Mouse (Mus musculus): ENCODE data around the gene Rpl37a.
A peak's percentile ranks its signal among the peaks of the same experiment; 100 is the strongest.

Gene Rpl37a

DNA sequence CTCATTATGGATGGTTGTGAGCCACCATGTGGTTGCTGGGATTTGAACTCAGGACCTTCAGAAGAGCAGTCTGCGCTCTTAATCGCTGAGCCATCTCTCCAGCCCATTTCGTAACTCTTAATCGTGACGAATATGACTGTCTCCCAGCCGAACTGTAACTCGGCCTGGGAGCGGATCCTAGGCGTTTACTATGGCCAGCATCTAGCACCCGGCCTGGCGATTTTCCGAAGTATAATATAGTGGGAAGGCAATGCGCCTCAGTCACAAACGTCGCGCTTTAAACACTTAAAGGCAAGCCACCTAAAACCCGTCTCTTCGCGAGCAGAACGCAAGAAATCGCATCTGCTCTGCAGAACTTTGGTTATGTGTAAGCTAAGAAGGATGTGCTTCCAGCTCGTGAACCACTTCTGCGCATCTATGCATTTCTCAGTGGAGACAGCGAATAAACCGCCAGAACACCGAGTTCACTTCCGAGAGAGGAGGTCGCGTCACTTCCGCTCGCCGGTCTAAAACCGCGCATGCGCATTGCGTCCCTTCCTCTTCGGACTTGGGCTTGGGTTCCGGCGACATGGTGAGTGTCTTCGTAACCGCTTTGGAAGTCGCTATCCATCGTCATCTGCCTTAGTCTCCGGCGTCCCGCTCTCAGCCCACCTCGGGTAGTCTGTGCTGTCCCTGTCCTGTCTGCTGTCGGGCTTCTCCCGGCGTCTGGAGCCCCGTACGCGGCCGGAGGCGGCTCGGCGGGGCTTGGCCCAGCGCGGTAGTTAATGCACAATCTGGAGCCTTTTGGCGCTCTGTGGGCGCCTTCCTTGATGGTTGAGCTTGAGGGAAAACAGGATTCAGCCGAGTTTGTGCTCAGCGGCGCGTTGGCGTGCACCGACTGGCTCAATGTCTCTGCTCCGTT is at the start of gene Rpl37a:
TSS of gene Rpl37a (plus strand) at position 538 of the 901 bp plus-strand sequence.
- DNase-seq: peak; percentile 94

DNA sequence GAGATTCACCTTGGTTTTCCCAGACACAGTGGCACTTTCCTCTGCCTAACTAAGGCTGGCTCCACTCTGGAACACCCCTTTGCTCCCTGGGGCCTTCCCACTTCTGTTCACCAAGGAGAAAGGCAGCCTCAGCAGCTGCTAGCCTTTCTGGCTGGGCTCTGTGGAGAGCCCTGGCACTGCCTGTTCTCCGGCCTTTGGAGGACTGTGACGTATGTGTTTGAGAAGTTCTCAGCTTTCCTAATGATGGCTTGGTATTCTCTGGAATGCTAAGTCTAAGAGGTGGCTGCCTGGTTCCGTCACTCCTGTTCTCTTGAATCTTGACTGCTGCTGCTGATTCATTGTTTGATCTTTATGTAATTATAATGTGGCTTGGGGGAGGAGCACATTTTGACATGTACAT is 38.0 kb upstream of the Rpl37a start:
- no peak for DNase-seq

- no peak for DNase-seq
Measured at GRCm38 (mm10) chr1:72696256-72696655, 14.8 kb upstream of the Rpl37a start.

- no peak for DNase-seq
Measured at GRCm38 (mm10) chr1:72698651-72699050, 12.4 kb upstream of the Rpl37a start.

GRCm38 (mm10) chr1:72700479-72700878 is 10.6 kb upstream of the Rpl37a start, which contains the start of gene Ankar:
TSS of gene Ankar (minus strand) at chr1:72700579.
- DNase-seq: no peak

GRCm38 (mm10) chr1:72707525-72707924 is 3.6 kb upstream of the Rpl37a start:
- DNase-seq: no peak

- DNase-seq: no peak
Measured at GRCm38 (mm10) chr1:72711684-72712083, 594 bp downstream of the Rpl37a start.

- DNase-seq: no peak
Measured at GRCm38 (mm10) chr1:72714547-72714946, 3.5 kb downstream of the Rpl37a start.

GRCm38 (mm10) chr1:72715065-72715464 is 4.0 kb downstream of the Rpl37a start:
- no peak for DNase-seq

DNA sequence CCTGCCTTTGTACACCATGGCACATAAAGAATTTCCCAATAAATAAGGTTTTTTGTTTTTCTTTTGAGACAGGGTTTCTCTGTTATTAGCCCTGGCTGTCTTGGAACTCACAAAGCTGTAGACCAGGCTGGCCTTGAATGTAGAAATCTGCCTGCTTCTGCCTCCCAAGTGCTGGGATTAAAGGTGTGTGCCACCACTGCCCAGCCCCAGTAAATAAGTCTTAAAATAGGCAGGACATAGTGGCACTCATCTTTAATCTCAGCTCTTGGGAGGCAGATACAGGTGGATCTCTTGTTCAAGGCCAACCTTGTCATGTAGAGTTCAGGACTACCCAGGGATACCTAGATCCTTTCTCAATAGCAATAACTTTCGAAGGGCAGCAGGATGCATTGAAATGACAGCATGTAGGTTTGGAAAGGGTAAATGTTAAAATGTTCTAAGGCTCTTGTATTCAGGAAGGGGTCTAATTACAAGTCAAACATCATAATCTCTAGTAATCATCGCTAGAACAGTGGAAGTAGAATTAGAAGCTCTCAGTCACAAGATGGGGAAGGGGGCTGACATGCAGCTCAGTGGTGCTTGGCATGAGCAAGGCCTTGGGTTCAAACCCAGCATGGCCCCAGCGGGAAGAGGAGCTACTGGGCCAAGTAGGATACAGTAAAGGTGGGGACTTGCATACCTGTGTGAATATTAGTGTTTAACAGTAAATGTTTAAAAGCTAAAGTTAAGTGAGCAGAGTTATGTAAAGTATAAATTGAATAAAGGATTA is 4.7 kb downstream of the Rpl37a start:
- no peak for DNase-seq

GRCm38 (mm10) chr1:72716421-72716820 is 5.3 kb downstream of the Rpl37a start:
- DNase-seq: no peak

- DNase-seq: peak; percentile 59
Measured at GRCm38 (mm10) chr1:72716926-72717325, 5.8 kb downstream of the Rpl37a start.

DNA sequence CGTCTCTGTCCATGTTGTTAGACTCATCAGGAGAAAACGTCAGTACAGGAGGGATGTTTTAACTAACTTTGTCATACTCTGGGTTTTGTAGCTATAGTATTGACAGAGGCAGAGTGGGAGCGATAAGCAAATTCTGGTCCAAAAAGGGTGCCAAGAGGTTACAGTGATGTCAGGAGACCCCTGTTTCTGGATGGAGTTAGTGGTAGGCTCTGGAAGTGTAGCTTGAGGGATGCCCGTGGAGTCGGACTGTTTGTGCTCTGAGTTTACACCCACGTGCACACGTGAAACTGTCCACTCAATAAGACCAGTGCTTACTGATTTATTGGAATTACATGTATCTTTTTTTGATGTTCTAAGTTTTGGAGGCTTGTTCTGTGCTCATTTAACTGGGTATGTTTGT is 6.5 kb downstream of the Rpl37a start:
- no peak for DNase-seq

- DNase-seq: no peak
Measured at GRCm38 (mm10) chr1:72718846-72719245, 7.8 kb downstream of the Rpl37a start.

DNA sequence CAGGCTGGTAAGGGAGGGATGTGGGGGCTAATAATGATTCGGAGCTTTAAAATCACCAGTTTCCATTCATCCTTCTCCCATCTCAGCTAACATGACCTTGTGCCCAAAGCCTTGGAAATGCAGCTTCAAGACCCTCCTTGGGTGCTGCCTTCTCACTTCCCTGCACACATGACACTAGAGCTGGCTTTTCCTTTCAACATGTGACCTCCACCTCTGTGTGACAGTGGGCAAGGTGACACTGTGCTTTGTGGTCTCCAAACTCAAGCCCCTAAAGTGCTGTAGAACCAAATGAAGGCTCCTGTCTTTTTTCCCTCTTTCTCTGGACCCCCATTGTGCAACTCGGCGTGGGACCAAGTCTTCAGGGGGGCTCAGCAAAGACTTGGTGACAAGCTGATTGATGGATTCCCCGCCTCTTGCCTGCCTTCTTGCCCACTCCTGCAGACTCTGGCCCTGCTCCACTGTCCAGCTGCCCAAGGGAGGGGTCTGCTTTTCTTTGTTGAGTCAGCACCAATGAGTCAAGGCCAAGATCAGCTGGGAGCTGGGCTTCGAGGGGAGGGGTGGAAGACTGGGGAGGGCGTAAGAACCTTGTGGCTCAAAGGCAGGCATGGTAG is 9.1 kb downstream of the Rpl37a start:
- DNase-seq: no peak

- DNase-seq: no peak
Measured at GRCm38 (mm10) chr1:72722646-72723045, 11.6 kb downstream of the Rpl37a start.

GRCm38 (mm10) chr1:72724354-72724753 is 13.3 kb downstream of the Rpl37a start:
- peak; percentile 63 for DNase-seq

DNA sequence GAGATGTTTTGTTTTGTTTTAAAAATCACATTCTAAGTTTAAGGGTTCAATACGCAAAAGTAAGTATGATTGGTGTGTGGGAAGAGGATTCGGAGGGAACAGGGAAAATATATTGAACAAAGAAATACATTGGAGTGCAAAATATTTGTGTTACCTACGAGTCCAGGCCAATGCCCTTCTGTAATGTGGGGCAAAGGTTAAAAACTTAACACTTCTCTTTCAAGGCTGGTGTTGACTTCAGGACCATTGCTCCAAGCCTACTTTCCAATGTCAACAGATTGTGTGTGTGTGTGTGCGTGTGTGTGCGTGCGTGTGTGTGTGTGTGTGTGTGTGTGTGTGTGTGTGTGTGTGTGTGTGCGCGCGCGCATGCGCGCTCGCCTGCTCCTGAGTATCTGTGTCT is 14.9 kb downstream of the Rpl37a start:
- no peak for DNase-seq

GRCm38 (mm10) chr1:72728781-72729180 is 17.7 kb downstream of the Rpl37a start:
- DNase-seq: no peak

DNA sequence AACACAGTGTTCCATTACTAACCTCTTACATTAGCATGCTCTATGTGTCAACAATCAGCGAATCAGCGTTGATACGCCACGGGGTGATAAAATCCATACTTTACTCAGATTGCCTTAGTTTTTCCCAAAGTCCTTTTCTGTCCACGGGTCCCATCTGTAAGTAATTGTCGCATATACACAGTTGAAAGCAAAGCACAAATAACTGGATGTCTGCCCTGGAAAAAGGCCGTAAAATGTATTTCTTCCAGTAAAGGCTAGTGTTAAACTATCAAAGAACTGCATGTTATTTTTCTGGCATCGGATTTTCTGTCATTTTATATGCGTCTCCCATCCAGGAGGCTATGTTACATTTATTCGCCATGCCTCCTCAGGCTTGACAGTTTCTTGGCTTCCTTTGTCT is 19.0 kb downstream of the Rpl37a start:
- DNase-seq: no peak

DNA sequence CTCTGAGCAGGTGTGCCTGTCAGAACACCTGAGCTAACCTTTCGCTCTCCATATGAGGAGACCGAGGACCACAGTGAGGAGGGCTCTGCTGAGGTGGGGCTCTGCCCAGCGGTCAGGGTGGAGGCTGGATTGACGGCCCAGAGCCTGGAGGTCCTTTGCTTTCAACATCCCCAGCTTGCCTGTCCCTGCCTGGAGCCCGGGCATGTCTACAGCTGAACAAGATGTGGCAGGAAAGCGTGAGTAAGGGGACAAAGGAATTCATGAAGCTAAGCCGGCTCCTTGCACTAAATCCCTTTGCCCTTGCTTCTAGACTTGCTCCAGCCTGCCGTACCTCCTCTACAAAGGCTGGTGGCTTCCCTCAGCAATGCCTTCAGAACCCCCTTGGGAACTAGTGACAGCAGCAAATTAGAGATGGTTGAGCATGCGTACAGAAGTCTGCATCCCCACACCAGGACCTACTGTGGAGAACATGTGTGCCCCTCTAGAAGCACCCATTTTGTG is 22.2 kb downstream of the Rpl37a start:
- DNase-seq: no peak

DNA sequence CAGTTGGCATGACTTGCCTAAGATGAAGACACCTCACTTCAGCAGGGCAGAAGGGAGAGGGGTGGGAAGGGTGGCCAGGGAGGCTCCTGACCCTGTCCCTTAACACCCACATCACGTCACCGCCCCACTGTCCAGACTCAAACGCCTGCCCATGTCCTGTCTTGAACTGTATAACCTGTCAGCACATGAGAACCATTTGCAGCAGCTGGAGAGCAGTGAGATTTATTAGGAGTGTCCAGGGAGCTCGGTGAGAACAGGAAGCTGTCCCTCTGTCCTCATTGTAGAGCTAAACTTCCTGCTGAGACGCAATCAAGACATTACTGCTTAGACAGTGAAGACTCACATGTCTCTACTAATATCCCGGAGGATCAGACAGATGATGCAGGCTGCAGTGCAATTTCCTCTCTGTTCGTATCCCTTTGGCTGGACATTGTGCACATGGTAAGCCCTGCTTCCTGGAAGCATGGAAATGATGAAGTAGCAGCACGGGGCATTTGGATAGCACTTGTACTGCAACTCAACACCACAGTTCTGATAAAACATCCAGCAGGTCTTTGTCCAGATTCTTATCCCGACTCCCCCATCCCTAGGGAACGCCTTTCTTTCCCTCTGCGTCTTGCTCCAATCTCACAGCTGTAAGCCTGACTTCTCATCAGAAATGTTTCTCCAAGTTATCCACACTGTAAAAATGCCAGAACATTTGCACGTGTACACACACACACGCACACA is 25.5 kb downstream of the Rpl37a start:
- DNase-seq: no peak

Measured in cerebellum, adult 11-12 months (tissue).